Mouse (Mus musculus) adrenal gland, postnatal 0 days (tissue): ENCODE results near the gene Slc44a2. TPM values are rescaled to one million over a fixed set of nuclear protein-coding genes. Genes with fewer than 3 reads are reported as not detected.

Experiments
- polyA plus RNA-seq: library from polyadenylated mRNA; unstranded; fragments of >200 nt; fragmentation: Nextera tagmentation; extraction: Ambion mirVana; gene quantifications from 2 replicates; pipeline ENCODE4 v1.2.1, GENCODE M21; 2015

Slc44a2 gene
- polyA plus RNA-seq = 51.3 and 55.7 TPM in 2 replicates

DNA sequence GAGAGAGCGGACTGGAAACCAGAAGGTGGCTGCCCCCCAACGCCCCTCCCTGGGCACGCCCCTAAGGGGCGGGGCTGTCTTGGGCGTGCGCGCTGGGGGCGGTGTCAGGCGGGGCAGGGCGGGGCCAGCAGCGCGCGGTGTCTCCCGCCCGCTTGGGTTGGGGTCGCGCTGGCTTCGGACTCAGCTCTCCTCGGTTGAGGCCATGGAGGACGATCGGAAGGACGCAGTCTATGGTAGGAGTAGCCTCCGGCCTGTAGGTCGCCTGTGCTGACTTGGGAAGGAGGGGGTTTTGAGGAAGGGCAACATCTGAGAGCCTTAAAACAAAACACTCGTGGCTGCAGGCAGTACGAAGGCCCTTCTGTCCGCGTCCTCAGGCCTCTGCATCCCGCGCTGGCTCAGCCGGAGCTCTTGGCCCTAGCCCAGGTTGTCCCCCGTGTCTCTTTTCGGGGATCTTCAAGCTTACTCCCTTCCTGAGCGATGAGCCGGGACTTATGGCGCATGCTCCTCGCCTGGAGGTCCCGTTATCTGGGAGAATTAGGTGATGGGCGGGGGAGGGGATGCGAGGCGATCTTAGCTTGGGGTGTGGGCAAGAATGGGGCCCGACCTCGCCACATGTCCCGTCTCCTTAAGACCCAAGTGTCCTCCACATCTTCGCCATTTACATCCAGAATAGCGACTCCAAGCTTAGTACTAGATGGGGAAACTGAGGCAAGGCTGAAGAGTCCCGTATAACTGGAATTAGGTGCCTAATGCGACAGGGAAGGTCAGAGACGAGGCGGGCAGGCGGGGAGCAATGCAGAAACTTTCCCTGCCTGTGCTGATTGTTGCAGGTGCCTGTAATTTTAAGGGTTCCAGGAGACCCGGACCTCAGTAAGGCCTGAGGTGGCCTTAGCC, at the start of gene Slc44a2:
Slc44a2 (plus strand) TSS at position 80 of the 894 bp plus-strand sequence.

DNA sequence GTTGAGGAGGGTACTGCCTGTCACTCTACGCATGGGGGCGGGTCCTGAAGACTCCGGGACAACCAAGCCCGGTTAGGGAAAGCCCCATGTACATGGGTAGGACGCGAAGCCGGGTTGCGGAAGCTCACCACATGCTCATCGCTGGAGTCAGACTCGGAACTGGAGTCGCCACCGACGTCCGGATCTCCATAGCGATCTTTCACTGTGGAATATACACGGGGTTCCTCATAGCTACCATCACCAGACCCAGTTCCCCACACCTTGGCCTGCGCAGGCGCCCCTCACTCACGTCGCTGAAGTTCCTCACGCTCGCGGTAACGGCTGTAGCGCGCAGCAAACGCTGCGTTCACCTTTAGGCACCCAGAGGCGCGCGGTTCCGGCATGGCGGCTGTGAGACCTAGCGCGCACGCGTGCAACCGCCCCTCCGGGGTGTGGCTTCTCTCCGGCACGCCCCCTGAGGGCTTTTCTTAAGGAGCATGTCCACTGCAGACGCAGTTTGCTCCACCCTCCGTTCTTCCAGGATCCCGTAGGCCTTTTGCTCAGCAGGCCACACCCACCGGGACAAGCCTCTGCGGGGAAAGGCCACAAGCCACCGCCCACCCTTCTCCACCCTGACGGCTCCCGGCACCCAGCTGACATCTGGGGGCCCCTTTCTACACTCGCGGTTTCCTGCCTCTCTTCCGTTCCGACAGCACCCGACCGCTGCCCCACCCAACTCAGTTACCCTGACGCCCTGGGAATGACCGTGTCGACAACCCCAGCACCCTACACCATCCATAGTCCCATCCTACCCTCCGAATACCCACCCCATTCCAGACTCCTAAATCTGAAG, 32.7 kb upstream of the Slc44a2 start, which contains the start of gene Kri1:
Kri1 (minus strand) TSS at position 399 of the 832 bp plus-strand sequence.

DNA sequence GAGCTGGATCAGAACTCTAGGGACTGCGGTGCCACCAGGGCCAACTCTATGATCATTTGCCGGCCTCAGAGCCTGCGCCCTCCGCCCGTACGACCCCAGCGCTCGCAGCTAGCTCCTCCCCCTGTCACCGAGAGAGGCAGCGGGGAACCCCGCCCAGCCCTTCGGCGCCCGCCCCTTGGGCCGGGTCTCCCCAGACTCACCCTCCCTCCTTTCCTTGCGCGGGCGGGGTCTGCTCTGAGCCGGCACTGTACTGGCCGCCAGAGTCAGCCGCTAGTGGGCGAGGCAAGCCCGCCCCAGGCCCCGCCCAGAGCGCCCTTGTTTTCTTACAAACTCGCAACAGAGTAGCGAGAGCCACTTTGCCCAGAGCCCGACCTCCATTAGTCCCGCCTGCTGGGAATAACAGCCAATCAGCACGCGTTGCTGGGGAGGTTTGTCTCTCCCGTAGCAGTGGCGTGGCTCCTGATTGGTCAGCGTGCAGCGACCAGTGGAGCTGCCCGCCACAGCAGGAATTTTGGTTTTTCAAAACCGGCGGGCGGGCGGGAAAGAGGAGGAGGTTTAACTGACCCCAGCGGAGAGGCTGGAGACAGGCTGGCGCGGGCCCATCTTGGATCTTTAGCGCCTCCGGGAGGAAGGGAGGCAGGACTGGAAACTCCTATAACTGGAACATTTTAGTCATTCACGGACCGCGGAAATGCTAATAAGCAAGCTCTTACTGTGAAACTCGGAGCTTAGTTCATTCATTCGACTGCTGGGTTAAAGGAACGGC, 29.3 kb upstream of the Slc44a2 start, which contains the start of gene Cdkn2d:
Cdkn2d (minus strand) TSS at position 386 of the 766 bp plus-strand sequence.

DNA sequence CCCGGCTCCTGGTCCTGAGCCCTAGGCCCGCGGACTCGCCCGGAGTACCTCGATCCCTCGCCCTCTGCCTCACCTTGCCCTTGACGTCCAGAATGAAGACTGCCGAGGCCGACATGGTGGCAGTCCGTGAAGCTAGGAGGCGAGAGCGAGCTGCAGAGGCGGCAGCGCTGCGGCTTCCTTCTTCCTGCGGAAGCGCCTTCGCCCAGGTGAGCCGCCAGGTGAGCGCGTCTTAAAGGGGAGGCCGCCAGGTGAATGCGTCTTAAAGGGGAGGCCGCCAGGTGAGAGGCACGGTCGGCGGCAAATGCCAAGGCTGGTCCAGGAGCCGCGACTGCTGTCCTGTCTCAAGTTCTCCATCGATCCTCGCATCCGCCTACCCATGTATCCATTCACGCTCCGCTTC, 8.4 kb upstream of the Slc44a2 start, which contains the start of gene Ap1m2:
Ap1m2 (minus strand) TSS at position 204 of the 400 bp plus-strand sequence.

DNA sequence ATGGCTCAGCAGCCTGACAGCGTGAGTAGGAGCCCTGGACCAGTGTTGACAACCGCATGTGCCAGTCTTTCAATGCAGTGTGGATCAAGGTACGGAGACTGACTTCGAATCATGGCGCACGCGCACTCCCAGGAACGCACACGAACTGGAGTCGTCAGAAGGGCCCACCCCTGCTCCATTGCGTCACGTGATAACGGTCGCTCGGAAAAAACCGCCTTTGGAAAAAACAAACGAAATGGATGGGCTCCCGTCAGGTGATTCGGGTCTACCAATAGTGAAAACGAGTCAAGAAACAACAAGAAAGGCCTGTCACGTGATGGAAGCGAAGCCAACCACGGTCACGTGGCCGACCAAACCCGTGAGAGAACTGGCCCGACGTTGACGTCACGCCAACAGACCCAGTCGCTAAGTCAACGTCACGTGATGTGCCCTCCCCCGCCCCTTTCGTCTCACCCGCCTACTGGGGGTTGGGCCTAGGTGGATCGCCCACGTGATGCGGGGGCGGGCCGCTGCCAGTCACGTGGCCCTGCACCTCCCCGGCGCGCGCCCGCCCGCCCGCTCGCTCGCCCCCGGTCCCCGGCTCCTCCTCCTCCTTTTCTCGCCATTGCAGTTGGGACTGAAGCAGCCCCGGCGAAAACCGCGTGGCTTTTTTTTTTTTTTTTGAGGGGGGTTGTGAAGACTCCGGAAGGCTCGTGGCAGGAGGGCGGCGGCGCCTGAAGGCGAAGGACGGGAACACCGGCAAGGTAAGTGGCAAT, 47.0 kb downstream of the Slc44a2 start, which contains the start of gene Ilf3:
Ilf3 (plus strand) TSS at position 515 of the 755 bp plus-strand sequence.

Other genes with a start within 250 kb of the Slc44a2 start
- 0.19 and 0.25 TPM in 2 replicates for gene Gm49373, start 247.6 kb upstream of the Slc44a2 start, polyA plus RNA-seq
- gene Fdx1l, start 247.1 kb upstream of the Slc44a2 start, polyA plus RNA-seq = 60.5 and 68.4 TPM in 2 replicates
- gene Gm38431, start 228.7 kb upstream of the Slc44a2 start, polyA plus RNA-seq = 0.91 and 1.2 TPM in 2 replicates
- gene Raver1, start 228.7 kb upstream of the Slc44a2 start, polyA plus RNA-seq = 25.9 and 31.4 TPM in 2 replicates
- gene Tyk2, start 189.5 kb upstream of the Slc44a2 start, polyA plus RNA-seq = 5.3 and 10.8 TPM in 2 replicates
- gene Cdc37, start 170.7 kb upstream of the Slc44a2 start, polyA plus RNA-seq = 163 and 197 TPM in 2 replicates
- gene Pde4a, start 155.0 kb upstream of the Slc44a2 start, polyA plus RNA-seq = 3.1 and 5.1 TPM in 2 replicates
- gene Keap1, start 81.3 kb upstream of the Slc44a2 start, polyA plus RNA-seq = 42.4 and 49.5 TPM in 2 replicates
- gene S1pr5, start 72.3 kb upstream of the Slc44a2 start, polyA plus RNA-seq = 0.08 TPM in 2 replicates
- 20.2 and 26.7 TPM in 2 replicates for gene Atg4d, start 55.4 kb upstream of the Slc44a2 start, polyA plus RNA-seq
- 7.6 and 10.7 TPM in 2 replicates for gene Kri1, start 32.7 kb upstream of the Slc44a2 start, polyA plus RNA-seq
- 43.7 and 55.9 TPM in 2 replicates for gene Cdkn2d, start 29.3 kb upstream of the Slc44a2 start, polyA plus RNA-seq
- gene Ap1m2, start 8.4 kb upstream of the Slc44a2 start, polyA plus RNA-seq = 0.55 and 0.95 TPM in 2 replicates
- gene Ilf3, start 47.2 kb downstream of the Slc44a2 start, polyA plus RNA-seq = 60.5 and 74.0 TPM in 2 replicates
- gene Qtrt1, start 91.1 kb downstream of the Slc44a2 start, polyA plus RNA-seq = 33.4 and 34.4 TPM in 2 replicates
- gene Dnm2, start 104.2 kb downstream of the Slc44a2 start, polyA plus RNA-seq = 42.9 and 74.7 TPM in 2 replicates
- 80.4 and 83.2 TPM in 2 replicates for gene Tmed1, start 189.6 kb downstream of the Slc44a2 start, polyA plus RNA-seq
- gene AB124611, start 205.5 kb downstream of the Slc44a2 start, polyA plus RNA-seq = 4.2 and 5.2 TPM in 2 replicates
- gene Carm1, start 226.2 kb downstream of the Slc44a2 start, polyA plus RNA-seq = 19.9 and 21.3 TPM in 2 replicates